Mouse (Mus musculus): ENCODE measurements around the gene Tmem129. TPM values are rescaled to one million over a fixed set of nuclear protein-coding genes. Genes with fewer than 3 reads are reported as not detected.

Gene Tmem129
- polyA plus RNA-seq (2015; fragmentation: Illumina TruSeq; extraction: RNeasy Lipid Tissue Mini Kit (QIAGEN cat#74804); ENCODE audit: insufficient read depth, low read depth, low replicate concordance) = 5.3 TPM

DNA sequence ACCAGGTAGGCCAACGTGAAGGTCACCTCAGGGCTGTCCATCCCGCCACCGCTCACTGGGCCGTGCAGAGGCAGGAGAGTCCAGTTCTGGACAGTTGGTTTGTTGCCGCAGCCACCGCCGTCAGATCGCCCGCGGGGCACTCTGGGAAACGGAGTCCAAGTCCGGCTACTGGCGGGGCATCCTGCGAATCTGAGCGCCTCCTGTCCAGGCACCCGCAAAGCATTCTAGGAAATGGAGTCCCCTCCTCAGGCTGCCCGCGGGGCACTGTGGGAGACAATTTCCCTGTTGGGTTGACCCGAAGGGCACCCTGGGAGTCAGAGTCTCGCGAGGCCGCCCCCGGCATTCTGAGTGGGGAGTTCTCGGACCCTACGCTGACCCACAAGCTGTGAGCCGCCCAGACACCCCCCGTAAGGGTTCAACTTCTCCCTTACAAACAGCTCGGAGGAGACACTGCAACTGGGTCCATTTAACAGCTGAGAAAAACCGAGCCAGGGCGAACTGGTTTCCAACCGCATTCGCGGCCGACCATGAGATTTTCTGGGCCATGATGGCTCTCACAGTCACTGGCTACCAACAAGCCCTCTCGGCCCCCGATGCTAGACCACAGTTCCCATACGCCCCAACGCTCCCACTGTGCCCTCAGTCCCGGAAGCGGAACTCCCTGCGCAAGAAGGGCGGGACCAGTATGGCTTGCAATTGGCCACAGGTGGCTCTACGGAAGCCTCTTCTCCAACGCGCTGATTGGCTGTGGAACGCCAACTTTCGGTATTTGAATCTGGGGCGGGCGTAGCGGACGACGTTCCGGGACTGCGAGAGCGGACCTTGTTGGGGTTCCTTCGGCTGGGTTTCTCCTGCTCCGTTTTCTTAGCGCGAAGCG lies at the start of gene Tmem129, which contains the start of gene Tacc3:
Gene Tmem129, minus strand, starts transcription at position 630 of the 877 bp plus-strand sequence.
Gene Tacc3, plus strand, starts transcription at position 342 of the 877 bp plus-strand sequence.

GRCm38 (mm10) chr5:33651921-33652782 lies 6.1 kb downstream of the Tmem129 start, which contains the start of gene Slbp:
Gene Slbp (minus strand): TSS chr5:33652574.

DNA sequence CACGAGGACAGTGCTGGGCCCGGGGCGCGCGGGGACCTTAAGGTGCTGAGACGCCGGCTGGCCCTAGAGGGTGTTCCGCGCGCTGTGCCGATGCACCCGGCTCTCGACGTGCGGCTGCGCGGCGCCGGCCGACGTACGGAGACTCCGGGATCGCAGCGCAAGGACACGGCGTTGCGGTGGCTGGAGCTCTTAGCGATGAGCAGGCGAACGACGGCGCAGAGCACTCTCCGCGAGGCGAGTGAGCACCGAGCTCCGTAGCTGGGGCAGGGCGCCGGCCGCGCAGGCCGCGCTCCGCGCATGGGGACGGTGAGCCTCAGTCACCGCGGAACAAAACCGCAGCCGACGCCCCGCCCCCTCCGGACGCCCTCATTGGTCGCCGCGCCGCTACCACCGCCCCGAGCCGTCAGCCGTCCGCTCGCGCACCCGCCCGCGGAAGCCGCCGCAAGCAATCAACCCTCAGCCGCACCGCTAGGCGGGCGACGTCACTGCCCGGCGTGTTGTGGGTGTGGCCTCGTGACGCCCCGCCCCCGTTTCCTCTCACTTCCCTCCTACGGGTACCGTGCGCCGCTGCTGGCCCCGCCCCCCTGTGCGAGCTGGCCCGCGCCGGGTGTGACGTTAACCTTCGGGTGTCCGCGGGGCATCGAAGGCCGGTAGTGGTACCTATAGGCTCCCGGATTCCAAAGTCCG lies 28.8 kb downstream of the Tmem129 start, which contains the start of the genes Fam53a and Gm9903:
Gene Fam53a, minus strand, starts transcription at position 335 of the 687 bp plus-strand sequence.
Gene Gm9903, plus strand, starts transcription at position 625 of the 687 bp plus-strand sequence.

Other genes with a start within 250 kb of the Tmem129 start
- not detected for gene Nkx1-1, start 224.4 kb downstream of the Tmem129 start, polyA plus RNA-seq (2015; fragmentation: Illumina TruSeq; extraction: RNeasy Lipid Tissue Mini Kit (QIAGEN cat#74804); ENCODE audit: insufficient read depth, low read depth, low replicate concordance)
- gene Fam53a, start 28.8 kb downstream of the Tmem129 start, polyA plus RNA-seq (2015; fragmentation: Illumina TruSeq; extraction: RNeasy Lipid Tissue Mini Kit (QIAGEN cat#74804); ENCODE audit: insufficient read depth, low read depth, low replicate concordance) = 7.4 TPM
- gene Gm9903, start 28.5 kb downstream of the Tmem129 start, polyA plus RNA-seq (2015; fragmentation: Illumina TruSeq; extraction: RNeasy Lipid Tissue Mini Kit (QIAGEN cat#74804); ENCODE audit: insufficient read depth, low read depth, low replicate concordance) = not detected
- 4.9 TPM for gene Slbp, start 5.8 kb downstream of the Tmem129 start, polyA plus RNA-seq (2015; fragmentation: Illumina TruSeq; extraction: RNeasy Lipid Tissue Mini Kit (QIAGEN cat#74804); ENCODE audit: insufficient read depth, low read depth, low replicate concordance)
- 0.50 TPM for gene Tacc3, start 288 bp downstream of the Tmem129 start, polyA plus RNA-seq (2015; fragmentation: Illumina TruSeq; extraction: RNeasy Lipid Tissue Mini Kit (QIAGEN cat#74804); ENCODE audit: insufficient read depth, low read depth, low replicate concordance)
- 16.0 TPM for gene Fgfr3, start 63.3 kb upstream of the Tmem129 start, polyA plus RNA-seq (2015; fragmentation: Illumina TruSeq; extraction: RNeasy Lipid Tissue Mini Kit (QIAGEN cat#74804); ENCODE audit: insufficient read depth, low read depth, low replicate concordance)
- gene Letm1, start 124.4 kb upstream of the Tmem129 start, polyA plus RNA-seq (2015; fragmentation: Illumina TruSeq; extraction: RNeasy Lipid Tissue Mini Kit (QIAGEN cat#74804); ENCODE audit: insufficient read depth, low read depth, low replicate concordance) = 4.4 TPM
- 9.8 TPM for gene Nsd2, start 162.3 kb upstream of the Tmem129 start, polyA plus RNA-seq (2015; fragmentation: Illumina TruSeq; extraction: RNeasy Lipid Tissue Mini Kit (QIAGEN cat#74804); ENCODE audit: insufficient read depth, low read depth, low replicate concordance)

Data from pancreas, adult 10 weeks (tissue).